Mouse (Mus musculus) ES-Bruce4 (cell line): ENCODE measurements around the gene Hdac4.

Experiments used
- CTCF ChIP-seq: IDR thresholded peaks from one replicate; pipeline ENCODE4 v1.8.1; 2011; ENCODE audit warnings: low read depth, low read length
- POLR2A ChIP-seq: IDR thresholded peaks from one replicate; pipeline ENCODE4 v1.8.1; 2011; ENCODE audit warnings: low read length; ENCODE audit not compliant: insufficient read depth

- TF ChIP-seq CTCF: no peak
- TF ChIP-seq POLR2A: no peak
Observed at GRCm38 (mm10) chr1:92103971-92104370, 91.5 kb downstream of the Hdac4 start.
